Mouse (Mus musculus) mesoderm, embryonic 11.5 days (tissue): ENCODE measurements at regions not wholly inside any gene's neighbourhood (a gene's known extent, or its start where the extent isn't known, plus 50 kb on each side); places are given as distances from the start of the nearest gene placed in this dataset.

Source experiments
- DNase-seq: peaks from one replicate; pipeline ENCODE4 v3.0.0-alpha.2; 2012; ENCODE audit warnings: low read depth, low spot score

- no peak for DNase-seq
Observed at GRCm38 (mm10) chr7:125005638-125006037, 438.8 kb upstream of the Kdm8 start.

DNA sequence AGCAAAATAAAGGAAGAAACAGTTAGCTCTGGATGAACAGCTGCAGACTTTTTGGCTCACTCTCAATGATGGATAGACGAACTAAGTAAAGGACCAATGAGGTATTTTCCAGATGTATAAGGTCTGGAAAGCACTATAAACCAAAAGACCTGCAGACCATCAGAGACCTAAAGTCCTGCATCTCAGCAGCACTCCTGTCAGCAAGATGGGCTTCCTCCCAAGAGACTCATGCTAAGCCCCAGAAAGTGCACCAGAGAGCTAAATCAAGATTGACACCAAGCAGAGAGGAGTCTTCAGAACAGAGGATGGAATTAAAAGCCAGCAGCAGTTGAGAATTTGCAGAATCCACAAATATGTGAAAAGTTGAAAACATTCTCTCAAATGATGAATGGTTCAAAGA lies 425.2 kb upstream of the Kdm8 start:
- peak; percentile 23 for DNase-seq

- DNase-seq, result no peak
Observed at GRCm38 (mm10) chr7:125024944-125025343, 419.5 kb upstream of the Kdm8 start.

GRCm38 (mm10) chr7:125033778-125034177 lies 410.7 kb upstream of the Kdm8 start:
- DNase-seq, result no peak

- peak; percentile 16 for DNase-seq
Observed at GRCm38 (mm10) chr7:125034196-125034595, 410.3 kb upstream of the Kdm8 start.

GRCm38 (mm10) chr7:125036098-125036991 lies 408.1 kb upstream of the Kdm8 start:
- DNase-seq, result peak; percentile 15

DNA sequence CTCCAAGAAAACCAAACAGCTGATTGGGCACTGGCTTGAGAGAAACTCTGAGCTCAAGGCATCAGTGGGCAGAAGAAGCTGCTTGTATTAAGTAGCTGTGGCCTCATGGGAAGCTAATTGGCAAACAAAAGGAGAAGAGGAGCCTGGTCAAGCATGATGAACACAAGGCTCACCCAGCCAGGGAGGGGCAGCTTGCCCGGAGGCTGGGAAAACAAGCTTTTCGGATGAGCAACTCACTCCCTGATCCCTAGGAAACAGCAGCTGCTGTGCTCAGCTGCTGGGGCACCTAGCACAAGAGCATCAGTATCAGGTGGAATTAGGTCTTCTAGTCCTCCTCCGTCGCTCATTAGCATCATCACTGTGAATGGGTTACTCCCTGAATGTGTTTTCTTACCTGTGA lies 405.6 kb upstream of the Kdm8 start:
- DNase-seq, result peak; percentile 2

GRCm38 (mm10) chr7:125055951-125056625 lies 388.4 kb upstream of the Kdm8 start:
- DNase-seq, result no peak

GRCm38 (mm10) chr7:125102464-125102863 lies 342.0 kb upstream of the Kdm8 start:
- DNase-seq, result no peak

- no peak for DNase-seq
Observed at GRCm38 (mm10) chr7:125104011-125104410, 340.5 kb upstream of the Kdm8 start.

GRCm38 (mm10) chr7:125112820-125113273 lies 331.6 kb upstream of the Kdm8 start:
- no peak for DNase-seq

DNA sequence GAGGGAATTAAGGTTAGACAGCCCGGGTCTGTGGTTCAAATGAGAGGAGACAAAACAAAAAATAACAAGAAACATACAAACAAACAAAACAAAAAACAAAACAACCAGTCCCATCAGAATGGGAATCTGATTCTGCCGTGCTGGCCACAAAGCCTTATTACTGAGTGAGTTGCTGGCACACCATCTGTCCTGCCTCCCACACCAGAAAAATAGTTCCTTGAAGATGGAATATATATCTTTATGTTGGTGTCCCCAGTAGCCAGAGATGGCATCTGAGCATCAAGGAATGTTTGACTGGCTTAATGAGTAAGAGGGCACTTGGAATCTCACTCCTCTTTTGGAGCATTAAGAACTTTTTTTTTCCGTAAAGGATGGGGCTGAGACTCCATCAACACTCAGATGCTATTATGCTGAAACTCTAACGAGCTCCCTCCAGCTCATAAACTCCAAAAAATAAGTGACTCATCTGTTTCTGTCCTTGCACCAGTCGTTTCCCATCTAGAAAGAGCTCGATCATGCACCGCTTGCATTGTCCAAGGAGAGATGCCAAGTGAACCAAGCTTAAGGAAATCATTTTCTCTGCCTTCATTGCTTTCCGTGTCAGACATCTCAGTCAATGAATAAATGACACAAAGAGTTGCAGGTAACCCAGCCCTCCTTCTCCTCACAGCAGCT lies 329.0 kb upstream of the Kdm8 start:
- no peak for DNase-seq

- no peak for DNase-seq
Observed at GRCm38 (mm10) chr7:125117173-125117572, 327.3 kb upstream of the Kdm8 start.

GRCm38 (mm10) chr7:125129187-125129586 lies 315.3 kb upstream of the Kdm8 start:
- no peak for DNase-seq

- no peak for DNase-seq
Observed at GRCm38 (mm10) chr7:125131968-125132367, 312.5 kb upstream of the Kdm8 start.

DNA sequence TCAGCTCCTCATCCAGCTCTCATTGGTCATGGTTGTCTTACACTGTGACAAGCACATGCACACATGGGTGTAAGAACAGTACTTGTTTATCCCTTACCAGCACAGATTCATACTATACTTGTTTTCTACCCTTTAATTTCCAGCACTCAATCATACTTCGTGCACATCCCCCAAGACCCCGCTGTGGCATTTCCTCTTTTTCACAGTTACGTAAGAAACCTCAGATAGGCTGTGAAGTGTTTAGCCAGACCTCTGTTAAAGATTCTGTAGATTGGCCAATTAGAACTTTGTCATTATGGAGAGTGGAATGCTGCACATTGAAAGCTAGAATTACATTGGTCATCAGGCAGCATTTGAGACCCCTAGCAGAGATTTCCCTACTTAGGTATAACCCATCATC lies 305.9 kb upstream of the Kdm8 start:
- DNase-seq, result no peak

DNA sequence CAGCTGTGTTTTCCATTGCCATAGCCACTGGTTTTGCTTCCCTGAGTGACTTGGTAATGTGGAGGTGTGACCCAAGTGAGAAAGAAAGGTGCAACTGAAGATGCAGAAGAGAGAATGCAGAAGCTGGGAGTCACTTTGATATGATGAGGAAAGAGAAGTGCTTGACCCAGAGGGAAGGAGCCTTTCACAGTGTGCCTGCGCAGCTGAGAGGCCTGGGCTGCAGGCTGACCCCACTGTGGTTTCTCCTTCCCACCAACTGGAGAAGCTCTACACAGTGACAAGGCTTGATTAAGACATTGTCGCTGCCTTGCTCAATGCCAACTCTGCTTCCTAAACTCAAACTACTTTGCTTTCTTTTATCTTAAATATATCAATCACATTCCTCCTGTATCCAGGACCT lies 305.3 kb upstream of the Kdm8 start:
- DNase-seq, result no peak

- DNase-seq, result no peak
Observed at GRCm38 (mm10) chr7:125140854-125141253, 303.6 kb upstream of the Kdm8 start.

GRCm38 (mm10) chr7:125141864-125142263 lies 302.6 kb upstream of the Kdm8 start:
- DNase-seq, result no peak

- DNase-seq, result peak; percentile 5
Observed at GRCm38 (mm10) chr7:125146025-125146424, 298.5 kb upstream of the Kdm8 start.

GRCm38 (mm10) chr7:125149151-125149550 lies 295.3 kb upstream of the Kdm8 start:
- DNase-seq, result no peak

- no peak for DNase-seq
Observed at GRCm38 (mm10) chr7:125149740-125150139, 294.7 kb upstream of the Kdm8 start.
